Mouse (Mus musculus) liver, postnatal 0 days (tissue): ENCODE data around the gene Oxa1l. TPM values are rescaled to one million over a fixed set of nuclear protein-coding genes. Genes with fewer than 3 reads are reported as not detected.

Experiments used
- ATAC-seq: fragments of 200-750 bp; cut with Nextera tagmentation; 2 replicates; pipeline ENCODE4 v1.8.0; 2017; ENCODE audit warnings: mild to moderate bottlenecking, moderate library complexity
- DNase-seq: peaks from one replicate; pipeline ENCODE4 v3.0.0-alpha.2; 2016
- H3K27ac ChIP-seq: fragments of 300-500 bp; sonication (generic); 2 replicates; pipeline ENCODE4 v1.5.1; 2014; ENCODE audit warnings: antibody characterized with exemption, moderate library complexity, mild to moderate bottlenecking, low read depth
- H3K27me3 ChIP-seq: fragments of 300-500 bp; sonication (generic); 2 replicates; pipeline ENCODE4 v1.6.1; 2014; ENCODE audit warnings: low read length, control low read depth, mixed read lengths; ENCODE audit not compliant: insufficient read depth
- H3K36me3 ChIP-seq: fragments of 300-500 bp; sonication (generic); replicated peaks from 2 replicates; pipeline ENCODE4 v1.6.1; 2014; ENCODE audit warnings: mild to moderate bottlenecking, control low read depth, low read length, moderate library complexity, mixed read lengths; ENCODE audit not compliant: insufficient read depth
- H3K4me1 ChIP-seq: fragments of 300-500 bp; sonication (generic); 2 replicates; pipeline ENCODE4 v1.6.1; 2014; ENCODE audit warnings: antibody characterized with exemption, mild to moderate bottlenecking, control low read depth; ENCODE audit not compliant: insufficient read depth
- H3K4me2 ChIP-seq: fragments of 300-500 bp; sonication (generic); 2 replicates; pipeline ENCODE4 v1.6.1; 2014; ENCODE audit warnings: low read depth, mild to moderate bottlenecking, low read length, moderate library complexity, mixed read lengths
- H3K4me3 ChIP-seq: fragments of 300-500 bp; sonication (generic); 2 replicates; pipeline ENCODE4 v1.5.1; 2014; ENCODE audit warnings: low read depth, low read length
- H3K9ac ChIP-seq: fragments of 300-500 bp; sonication (generic); replicated peaks from 2 replicates; pipeline ENCODE4 v1.6.1; 2014; ENCODE audit warnings: mild to moderate bottlenecking, moderate library complexity
- H3K9me3 ChIP-seq: fragments of 300-500 bp; sonication (generic); 2 replicates; pipeline ENCODE4 v1.6.1; 2016; ENCODE audit warnings: mild to moderate bottlenecking, control low read depth, low read length, mixed read lengths
- CTCF ChIP-seq: sonication (generic); IDR thresholded peaks from 2 replicates; pipeline ENCODE4 v1.5.1; 2016; ENCODE audit warnings: antibody characterized with exemption, low read depth
- EP300 ChIP-seq: IDR thresholded peaks from 2 replicates; pipeline ENCODE4 v1.6.1; 2016; ENCODE audit warnings: antibody characterized with exemption, low read depth, mild to moderate bottlenecking
- WGBS: fragments of 180-500 bp; shearing (Covaris S2); extraction: QIAGEN DNeasy Blood & Tissue Kit; methylation state at CpG from one replicate; pipeline ENCODE4 v1.1.7; 2014; ENCODE audit not compliant: insufficient replicate concordance; 5-methylcytosine and 5-hydroxymethylcytosine counted together
- polyA plus RNA-seq: library from polyadenylated mRNA; unstranded; fragments of >200 nt; fragmentation: Nextera tagmentation; extraction: Ambion mirVana; gene quantifications from 2 replicates; pipeline ENCODE4 v1.2.1, GENCODE M21; 2015

The Oxa1l gene
- polyA plus RNA-seq, 1 experiment from 2014 or later = 27.4 TPM

DNA sequence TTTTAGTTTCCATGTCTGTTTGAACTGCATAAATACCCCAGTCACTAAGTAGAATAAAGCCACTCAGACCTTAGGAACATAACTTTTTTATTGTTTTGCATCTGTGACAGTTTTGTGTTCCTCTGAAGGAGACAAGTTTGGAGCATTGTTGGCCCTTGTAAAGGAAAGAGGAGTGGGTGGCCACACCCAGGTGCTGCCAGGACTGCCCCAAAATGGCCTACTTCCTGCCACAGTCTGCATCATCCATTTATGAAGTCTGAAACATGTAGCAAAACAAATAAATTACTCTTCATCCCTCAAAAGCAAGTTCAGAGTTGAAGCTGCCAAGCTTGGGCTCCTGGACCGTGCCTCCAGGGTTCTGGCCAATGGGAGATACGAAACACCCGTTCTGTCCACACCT is 8.7 kb downstream of the Oxa1l start:
- no peak overlapping the region for H3K27ac ChIP-seq
- DNase-seq = no peak
- H3K9ac ChIP-seq = no peak overlapping the region
- peaks cover 68% of the 10 kb centered on the region for H3K36me3 ChIP-seq
- no peaks in the 10 kb centered on the region for H3K9me3 ChIP-seq
- no peak overlapping the region for H3K4me2 ChIP-seq
- 92% methylated on average over 3 of the region's 3 CpGs for WGBS
- TF ChIP-seq CTCF (no peak), EP300 (no peak)
- no peaks in the 10 kb centered on the region for H3K4me1 ChIP-seq
- H3K4me3 ChIP-seq = no peak overlapping the region
- H3K27me3 ChIP-seq = no peaks in the 10 kb centered on the region
- ATAC-seq = no peak

DNA sequence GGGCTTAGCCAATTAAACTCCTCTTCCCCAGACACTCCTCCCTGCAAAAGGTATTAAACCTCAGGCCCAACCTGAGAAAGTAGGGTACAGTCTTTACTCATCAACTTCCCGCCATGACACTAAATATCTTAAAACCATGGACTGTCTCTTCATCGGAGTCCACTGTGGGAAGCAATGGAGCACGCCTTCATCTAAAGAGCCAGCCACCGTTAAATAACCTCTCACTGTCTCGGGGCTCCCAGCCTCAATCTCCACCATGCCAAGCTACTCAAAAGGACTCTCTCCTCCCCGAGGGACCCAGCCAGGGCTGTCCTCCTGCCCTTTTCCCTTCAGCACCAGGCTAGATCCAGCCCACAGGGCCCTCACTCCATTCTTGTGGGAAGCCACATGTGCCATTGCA is 10.0 kb downstream of the Oxa1l start:
- no peak overlapping the region for H3K4me2 ChIP-seq
- TF ChIP-seq CTCF (no peak), EP300 (no peak)
- no peak overlapping the region for H3K27ac ChIP-seq
- H3K4me1 ChIP-seq = no peaks in the 10 kb centered on the region
- H3K27me3 ChIP-seq = no peaks in the 10 kb centered on the region
- peaks cover 61% of the 10 kb centered on the region for H3K36me3 ChIP-seq
- H3K9me3 ChIP-seq = no peaks in the 10 kb centered on the region
- H3K4me3 ChIP-seq = no peak overlapping the region
- WGBS = 91% methylated on average over 6 of the region's 6 CpGs
- H3K9ac ChIP-seq = no peak overlapping the region
- DNase-seq (no peak), ATAC-seq (no peak)

DNA sequence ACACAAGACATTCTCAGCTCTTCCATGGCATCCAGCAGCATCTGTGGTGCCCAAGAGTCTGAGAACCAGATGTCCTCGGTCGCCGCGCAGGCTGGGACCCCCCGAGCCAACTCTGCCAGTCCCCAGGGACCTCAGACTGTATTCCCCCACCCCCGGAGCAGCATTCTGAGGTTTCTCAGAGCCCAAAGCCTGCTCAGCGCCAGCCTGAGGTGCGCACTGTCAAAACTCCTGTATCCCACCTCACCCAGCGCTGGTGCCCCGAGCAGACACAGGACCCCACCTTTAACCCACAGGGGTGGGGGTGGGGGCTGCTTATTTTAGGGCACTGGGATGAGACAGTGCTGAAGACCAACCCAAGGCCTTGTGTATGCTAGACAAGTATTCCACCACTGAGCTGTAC is 10.8 kb downstream of the Oxa1l start:
- H3K27ac ChIP-seq = no peak overlapping the region
- no peaks in the 10 kb centered on the region for H3K4me1 ChIP-seq
- DNase-seq (no peak), ATAC-seq (no peak)
- no peaks in the 10 kb centered on the region for H3K9me3 ChIP-seq
- no peak overlapping the region for H3K4me3 ChIP-seq
- TF ChIP-seq CTCF = no peak
- H3K9ac ChIP-seq = no peak overlapping the region
- H3K4me2 ChIP-seq = no peak overlapping the region
- 91% methylated on average over 10 of the region's 10 CpGs for WGBS
- H3K36me3 ChIP-seq = peaks cover 57% of the 10 kb centered on the region
- no peaks in the 10 kb centered on the region for H3K27me3 ChIP-seq

DNA sequence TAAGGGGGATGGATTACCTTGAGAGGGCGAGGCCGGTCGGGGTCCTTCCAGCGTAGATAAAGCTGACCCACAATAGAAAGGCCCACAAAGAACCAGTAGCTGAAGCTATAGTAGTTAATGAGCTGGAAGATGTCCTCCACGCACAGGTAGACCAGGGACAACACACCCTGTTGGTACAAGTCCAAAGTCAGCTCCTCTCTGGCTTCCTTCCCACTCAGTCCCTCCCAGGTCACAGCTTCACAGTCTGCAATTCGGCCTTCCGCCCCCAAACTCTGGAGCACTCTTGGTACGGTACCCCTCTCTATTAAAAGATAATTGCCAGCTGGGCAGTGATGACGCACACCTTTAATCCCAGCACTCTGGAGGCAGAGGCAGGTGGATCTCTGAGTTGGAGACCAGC is 12.3 kb downstream of the Oxa1l start:
- ATAC-seq (0 out of 2 replicates have a peak, but pooled peaks have one; percentile 33), DNase-seq (peak; percentile 28)
- peaks cover 43% of the 10 kb centered on the region for H3K36me3 ChIP-seq
- no peaks in the 10 kb centered on the region for H3K27me3 ChIP-seq
- no peak for TF ChIP-seq EP300
- no peak for TF ChIP-seq CTCF
- no peak overlapping the region for H3K9ac ChIP-seq
- no peaks in the 10 kb centered on the region for H3K9me3 ChIP-seq
- no peak overlapping the region for H3K4me3 ChIP-seq
- no peak overlapping the region for H3K4me2 ChIP-seq
- no peak overlapping the region for H3K27ac ChIP-seq
- 77% methylated on average over 9 of the region's 9 CpGs for WGBS
- no peaks in the 10 kb centered on the region for H3K4me1 ChIP-seq

DNA sequence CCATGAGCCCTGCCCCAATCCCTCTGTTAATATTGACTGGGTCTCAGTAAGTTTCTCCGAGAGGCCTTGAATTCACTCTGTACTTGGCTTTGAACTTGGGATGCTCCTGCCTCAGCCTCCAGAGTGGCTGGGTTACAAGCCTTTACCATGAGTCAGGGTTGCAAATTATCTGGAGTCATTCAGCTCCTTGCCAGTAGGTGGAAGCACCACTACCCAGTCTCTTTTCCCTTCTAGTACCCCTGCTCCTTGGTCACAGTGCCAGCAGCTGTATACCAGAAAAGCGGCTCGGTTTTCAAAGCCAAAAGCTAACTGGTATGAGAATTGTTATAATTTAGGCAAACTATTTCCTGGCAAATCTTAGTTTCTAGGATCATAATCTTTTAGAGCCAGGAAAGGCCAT is 15.3 kb downstream of the Oxa1l start:
- WGBS = 60% methylated on average over 3 of the region's 3 CpGs
- H3K4me3 ChIP-seq = no peak overlapping the region
- no peaks in the 10 kb centered on the region for H3K27me3 ChIP-seq
- no peak overlapping the region for H3K4me2 ChIP-seq
- no peaks in the 10 kb centered on the region for H3K9me3 ChIP-seq
- H3K9ac ChIP-seq = no peak overlapping the region
- TF ChIP-seq EP300 (no peak), CTCF (peak; percentile 75)
- peak; percentile 44 for DNase-seq
- H3K4me1 ChIP-seq = peaks cover 3% of the 10 kb centered on the region; the same call in 1 of the 2 replicates
- peak; percentile 33; the same call in 1 of the 2 replicates for ATAC-seq
- no peak overlapping the region for H3K27ac ChIP-seq
- H3K36me3 ChIP-seq = peaks cover 14% of the 10 kb centered on the region

DNA sequence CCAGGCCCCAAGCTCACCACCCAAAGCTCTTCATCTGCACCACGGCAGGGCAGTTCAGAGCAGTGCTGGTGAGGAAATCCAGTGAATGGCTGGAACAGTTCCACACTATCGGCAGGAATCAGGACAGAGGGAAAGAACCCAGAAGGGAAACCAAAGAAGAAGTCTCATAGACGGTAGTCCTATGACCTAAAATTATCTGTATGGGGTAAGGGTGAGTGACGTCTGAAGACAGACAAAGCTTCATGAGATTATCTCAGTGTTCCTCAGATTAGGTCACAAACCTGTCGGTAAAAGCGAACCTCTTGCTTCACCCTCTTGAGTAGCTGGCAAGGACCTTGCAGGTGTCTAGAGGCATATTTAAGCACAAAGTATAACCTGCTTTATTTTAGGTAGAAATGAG is 16.5 kb downstream of the Oxa1l start:
- no peaks in the 10 kb centered on the region for H3K9me3 ChIP-seq
- DNase-seq (no peak), ATAC-seq (no peak)
- 77% methylated on average over 6 of the region's 6 CpGs for WGBS
- no peak overlapping the region for H3K4me2 ChIP-seq
- TF ChIP-seq CTCF = no peak
- TF ChIP-seq EP300 = no peak
- no peak overlapping the region for H3K9ac ChIP-seq
- peaks cover 9% of the 10 kb centered on the region for H3K36me3 ChIP-seq
- H3K27ac ChIP-seq = no peak overlapping the region
- peaks cover 5% of the 10 kb centered on the region; the same call in 1 of the 2 replicates for H3K4me1 ChIP-seq
- no peaks in the 10 kb centered on the region for H3K27me3 ChIP-seq
- no peak overlapping the region for H3K4me3 ChIP-seq

DNA sequence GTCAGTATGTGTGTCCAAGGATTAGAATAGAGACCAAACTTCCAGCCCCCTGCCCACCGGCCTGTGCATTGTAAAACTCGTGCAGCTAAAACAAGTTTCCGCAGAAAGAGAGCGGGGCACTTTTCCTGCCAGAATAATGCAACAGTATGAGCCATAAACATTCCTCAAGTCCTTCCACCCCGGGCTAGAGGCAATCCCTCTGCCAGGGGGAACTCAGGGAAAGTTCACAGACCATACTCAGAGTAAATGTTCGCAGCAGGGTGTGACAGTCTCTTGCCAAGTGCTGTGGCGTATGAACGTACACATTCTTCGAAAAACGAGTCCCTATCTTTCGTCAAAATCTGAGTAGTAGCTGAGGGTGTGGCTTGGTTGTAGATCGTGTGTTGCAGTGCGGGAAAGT is 18.9 kb downstream of the Oxa1l start:
- TF ChIP-seq CTCF = no peak
- no peak for TF ChIP-seq EP300
- WGBS = 60% methylated on average over 13 of the region's 13 CpGs
- Histone ChIP-seq H3K4me2 (no peak overlapping the region), H3K4me3 (no peak overlapping the region), H3K27ac (no peak overlapping the region), H3K27me3 (no peaks in the 10 kb centered on the region), H3K36me3 (no peaks in the 10 kb centered on the region), H3K9me3 (no peaks in the 10 kb centered on the region), H3K4me1 (peaks cover 23% of the 10 kb centered on the region), H3K9ac (no peak overlapping the region)
- no peak for DNase-seq
- ATAC-seq = no peak
